Mouse (Mus musculus): Measurements from ENCODE around the gene Sf3a2.
A peak's percentile ranks its signal among the peaks of the same experiment; 100 is the strongest.

DNA sequence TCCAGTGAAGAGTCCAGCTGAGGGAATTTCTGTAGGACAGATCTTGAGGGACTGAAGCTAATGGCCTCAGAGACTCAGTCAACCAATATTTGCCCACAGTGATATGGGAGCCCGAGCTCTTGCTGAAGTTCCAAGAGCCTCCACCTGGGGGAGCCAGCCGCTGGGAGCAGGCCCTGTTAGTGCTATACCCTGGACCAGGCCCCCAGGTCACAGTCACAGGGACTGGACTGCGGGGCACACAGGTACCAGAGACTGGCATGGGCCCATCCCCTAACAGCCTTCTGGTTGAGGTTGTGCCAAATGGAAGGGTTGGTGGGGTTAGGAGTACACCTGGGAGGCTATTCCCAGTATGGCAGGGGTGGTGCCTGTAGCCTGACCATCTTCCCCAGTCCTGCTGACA lies 7.9 kb downstream of the Sf3a2 start:
- no peak for TF ChIP-seq POLR2A (IDR thresholded peaks at IDR 0.05; ENCODE audit: borderline replicate concordance, control insufficient read depth, low read depth, low read length)
- peak; percentile 61 for TF ChIP-seq CTCF (IDR thresholded peaks at IDR 0.05; ENCODE audit: control insufficient read depth, insufficient read depth, low read length)

Measured in bone marrow, adult 2 months (tissue).